Mouse (Mus musculus) bone marrow, adult 2 months (tissue): Measurements from ENCODE around the gene Krtcap2.

Source experiments
- CTCF ChIP-seq: fragments of 200-500 bp; IDR thresholded peaks from 2 replicates; pipeline ENCODE4 v1.5.1; 2011; ENCODE audit warnings: low read length, control low read depth; ENCODE audit not compliant: control insufficient read depth, insufficient read depth
- POLR2A ChIP-seq: fragments of 200-500 bp; IDR thresholded peaks from 2 replicates; pipeline ENCODE4 v1.6.1; 2011; ENCODE audit warnings: low read depth, mild to moderate bottlenecking, control low read depth, low read length, borderline replicate concordance; ENCODE audit not compliant: control insufficient read depth

DNA sequence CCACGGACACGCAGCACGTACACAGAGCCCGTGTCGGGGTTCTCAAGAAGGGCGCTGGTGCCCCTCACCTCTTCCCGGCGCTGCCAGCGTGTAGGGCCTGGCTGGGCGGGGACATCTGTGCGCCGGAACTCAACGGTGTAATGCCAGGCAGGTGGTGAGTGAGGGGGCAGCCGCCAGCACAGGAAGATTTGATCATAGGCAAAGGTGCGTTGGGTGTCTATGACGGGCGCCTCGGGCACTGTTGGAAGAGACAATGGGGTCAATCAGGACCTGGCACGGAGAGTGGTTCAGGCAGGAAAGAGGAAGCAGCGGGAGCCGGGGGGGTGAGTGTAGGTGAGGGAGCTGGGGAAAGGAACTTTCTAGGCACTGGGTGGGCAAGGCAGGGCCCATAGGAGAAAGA is 8.1 kb upstream of the Krtcap2 start:
- no peak for TF ChIP-seq CTCF
- TF ChIP-seq POLR2A, result no peak
